Mouse (Mus musculus) hindbrain, embryonic 10.5 days (tissue): ENCODE measurements at regions not wholly inside any gene's neighbourhood (a gene's known extent, or its start where the extent isn't known, plus 50 kb on each side); places are given as distances from the start of the nearest gene placed in this dataset.
"Not testable (repeated sequence)": the region's sequence is repeated elsewhere in the genome, so short reads cannot be mapped to it uniquely, and the experiment has no call there.

Experiments used
- DNase-seq: peaks from one replicate; pipeline ENCODE4 v3.0.0-alpha.2; 2017; ENCODE audit warnings: low spot score
- H3K27ac ChIP-seq: fragments of 300-500 bp; sonication (generic); 2 replicates; pipeline ENCODE4 v1.5.1; 2016; ENCODE audit warnings: mild to moderate bottlenecking, moderate library complexity
- H3K27me3 ChIP-seq: fragments of 300-500 bp; sonication (generic); 2 replicates; pipeline ENCODE4 v1.6.1; 2016; ENCODE audit warnings: mild to moderate bottlenecking; ENCODE audit not compliant: poor library complexity, insufficient read depth, severe bottlenecking
- H3K36me3 ChIP-seq: fragments of 300-500 bp; sonication (generic); 2 replicates; pipeline ENCODE4 v1.6.1; 2016; ENCODE audit warnings: mild to moderate bottlenecking, moderate library complexity
- H3K4me1 ChIP-seq: fragments of 300-500 bp; sonication (generic); replicated peaks from 2 replicates; pipeline ENCODE4 v1.6.1; 2016; ENCODE audit warnings: mild to moderate bottlenecking
- H3K4me3 ChIP-seq: fragments of 300-500 bp; sonication (generic); 2 replicates; pipeline ENCODE4 v1.5.1; 2016; ENCODE audit warnings: mild to moderate bottlenecking, moderate library complexity
- H3K9me3 ChIP-seq: fragments of 300-500 bp; sonication (generic); 2 replicates; pipeline ENCODE4 v1.6.1; 2016; ENCODE audit warnings: mild to moderate bottlenecking, moderate library complexity
- WGBS: fragments of 180-500 bp; shearing (Covaris S2); methylation state at CpG from one replicate; pipeline ENCODE4 v1.1.7; 2016; 5-methylcytosine and 5-hydroxymethylcytosine counted together

- H3K27me3 ChIP-seq = 0 out of 2 replicates have a peak, but pooled peaks cover 8% of the 10 kb centered on the region
- no peaks in the 10 kb centered on the region for H3K36me3 ChIP-seq
- H3K27ac ChIP-seq = no peak overlapping the region
- H3K4me3 ChIP-seq = no peak overlapping the region
- WGBS = 86% methylated on average over 8 of the region's 8 CpGs
- peaks cover 17% of the 10 kb centered on the region for H3K4me1 ChIP-seq
- DNase-seq = no peak
- no peaks in the 10 kb centered on the region for H3K9me3 ChIP-seq
Observed at GRCm38 (mm10) chr2:129914261-129914660, 97.9 kb upstream of the Tgm3 start.

GRCm38 (mm10) chr2:129916411-129916810, 95.7 kb upstream of the Tgm3 start:
- Histone ChIP-seq H3K4me1 (peaks cover 2% of the 10 kb centered on the region; the same call in 1 of the 2 replicates), H3K36me3 (no peaks in the 10 kb centered on the region), H3K4me3 (no peak overlapping the region), H3K9me3 (no peaks in the 10 kb centered on the region), H3K27me3 (0 out of 2 replicates have a peak, but pooled peaks cover 2% of the 10 kb centered on the region), H3K27ac (no peak overlapping the region)
- WGBS = 90% methylated on average over 7 of the region's 7 CpGs
- no peak for DNase-seq

GRCm38 (mm10) chr2:129918141-129918790, 93.9 kb upstream of the Tgm3 start:
- Histone ChIP-seq H3K4me1 (peaks cover 7% of the 10 kb centered on the region), H3K4me3 (no peak overlapping the region), H3K36me3 (no peaks in the 10 kb centered on the region), H3K27ac (no peak overlapping the region), H3K9me3 (no peaks in the 10 kb centered on the region), H3K27me3 (no peaks in the 10 kb centered on the region)
- DNase-seq = no peak
- WGBS = 90% methylated on average over 9 of the region's 9 CpGs

GRCm38 (mm10) chr2:129919551-129919950, 92.6 kb upstream of the Tgm3 start:
- Histone ChIP-seq H3K27me3 (no peaks in the 10 kb centered on the region), H3K4me1 (peaks cover 7% of the 10 kb centered on the region), H3K9me3 (no peaks in the 10 kb centered on the region), H3K36me3 (no peaks in the 10 kb centered on the region), H3K27ac (no peak overlapping the region), H3K4me3 (no peak overlapping the region)
- WGBS = 93% methylated on average over 4 of the region's 4 CpGs
- no peak for DNase-seq

GRCm38 (mm10) chr2:129927218-129927617, 84.9 kb upstream of the Tgm3 start:
- Histone ChIP-seq H3K27ac (no peak overlapping the region), H3K36me3 (no peaks in the 10 kb centered on the region), H3K4me3 (no peak overlapping the region), H3K9me3 (no peaks in the 10 kb centered on the region), H3K27me3 (no peaks in the 10 kb centered on the region), H3K4me1 (no peaks in the 10 kb centered on the region)
- DNase-seq = no peak
- WGBS = 87% methylated on average over 2 of the region's 2 CpGs

- no peaks in the 10 kb centered on the region for H3K4me1 ChIP-seq
- no peaks in the 10 kb centered on the region for H3K9me3 ChIP-seq
- H3K27ac ChIP-seq = no peak overlapping the region
- H3K4me3 ChIP-seq = no peak overlapping the region
- DNase-seq = no peak
- H3K27me3 ChIP-seq = no peaks in the 10 kb centered on the region
- 92% methylated on average over 1 of the region's 1 CpGs for WGBS
- H3K36me3 ChIP-seq = no peaks in the 10 kb centered on the region
Observed at GRCm38 (mm10) chr2:129933578-129933977, 78.6 kb upstream of the Tgm3 start.

- Histone ChIP-seq H3K27me3 (no peaks in the 10 kb centered on the region), H3K4me3 (no peak overlapping the region), H3K36me3 (no peaks in the 10 kb centered on the region), H3K27ac (no peak overlapping the region), H3K4me1 (peaks cover 4% of the 10 kb centered on the region), H3K9me3 (no peaks in the 10 kb centered on the region)
- no peak for DNase-seq
- 89% methylated on average over 4 of the region's 4 CpGs for WGBS
Observed at GRCm38 (mm10) chr2:129942824-129943223, 69.3 kb upstream of the Tgm3 start.

GRCm38 (mm10) chr2:129947847-129948553, 64.1 kb upstream of the Tgm3 start:
- Histone ChIP-seq H3K4me3 (peak overlapping the region; percentile 38), H3K27ac (peak overlapping the region; percentile 57), H3K27me3 (peaks cover 3% of the 10 kb centered on the region; the same call in 1 of the 2 replicates), H3K9me3 (no peaks in the 10 kb centered on the region), H3K4me1 (peaks cover 10% of the 10 kb centered on the region), H3K36me3 (no peaks in the 10 kb centered on the region)
- 24% methylated on average over 20 of the region's 20 CpGs for WGBS
- DNase-seq = peak; percentile 18

GRCm38 (mm10) chr2:129949786-129950185, 62.4 kb upstream of the Tgm3 start:
- H3K9me3 ChIP-seq, H3K4me3 ChIP-seq, DNase-seq, H3K36me3 ChIP-seq, H3K27ac ChIP-seq, H3K27me3 ChIP-seq: not testable (repeated sequence)
- peaks cover 10% of the 10 kb centered on the region for H3K4me1 ChIP-seq
- 88% methylated on average over 6 of the region's 6 CpGs for WGBS

GRCm38 (mm10) chr2:129952486-129952885, 59.7 kb upstream of the Tgm3 start:
- Histone ChIP-seq H3K36me3 (no peaks in the 10 kb centered on the region), H3K4me3 (no peak overlapping the region), H3K27ac (no peak overlapping the region), H3K9me3 (no peaks in the 10 kb centered on the region), H3K4me1 (peaks cover 10% of the 10 kb centered on the region), H3K27me3 (peaks cover 7% of the 10 kb centered on the region; the same call in 1 of the 2 replicates)
- DNase-seq = no peak
- 91% methylated on average over 4 of the region's 4 CpGs for WGBS

- no peaks in the 10 kb centered on the region for H3K36me3 ChIP-seq
- no peak for DNase-seq
- peaks cover 7% of the 10 kb centered on the region; the same call in 1 of the 2 replicates for H3K27me3 ChIP-seq
- H3K4me3 ChIP-seq = no peak overlapping the region
- H3K4me1 ChIP-seq = 0 out of 2 replicates have a peak, but pooled peaks cover 5% of the 10 kb centered on the region
- no peaks in the 10 kb centered on the region for H3K9me3 ChIP-seq
- 84% methylated on average over 8 of the region's 8 CpGs for WGBS
- no peak overlapping the region for H3K27ac ChIP-seq
Observed at GRCm38 (mm10) chr2:129955260-129955691, 56.9 kb upstream of the Tgm3 start.

- H3K36me3 ChIP-seq = no peaks in the 10 kb centered on the region
- 0 out of 2 replicates have a peak, but pooled peaks cover 12% of the 10 kb centered on the region for H3K4me1 ChIP-seq
- no peak overlapping the region for H3K27ac ChIP-seq
- no peak overlapping the region for H3K4me3 ChIP-seq
- DNase-seq = no peak
- no peaks in the 10 kb centered on the region for H3K9me3 ChIP-seq
- WGBS = 60% methylated on average over 3 of the region's 3 CpGs
- peaks cover 10% of the 10 kb centered on the region; the same call in 1 of the 2 replicates for H3K27me3 ChIP-seq
Observed at GRCm38 (mm10) chr2:129958120-129958519, 54.0 kb upstream of the Tgm3 start.

- peaks cover 10% of the 10 kb centered on the region; the same call in 1 of the 2 replicates for H3K27me3 ChIP-seq
- H3K4me3 ChIP-seq = no peak overlapping the region
- no peaks in the 10 kb centered on the region for H3K9me3 ChIP-seq
- no peaks in the 10 kb centered on the region for H3K36me3 ChIP-seq
- no peak overlapping the region for H3K27ac ChIP-seq
- H3K4me1 ChIP-seq = 0 out of 2 replicates have a peak, but pooled peaks cover 12% of the 10 kb centered on the region
- DNase-seq = no peak
- 86% methylated on average over 4 of the region's 4 CpGs for WGBS
Observed at GRCm38 (mm10) chr2:129960364-129960763, 51.8 kb upstream of the Tgm3 start.
